10 mouse cellular contexts compared by ENCODE assay signal in the genomic region with DNA sequence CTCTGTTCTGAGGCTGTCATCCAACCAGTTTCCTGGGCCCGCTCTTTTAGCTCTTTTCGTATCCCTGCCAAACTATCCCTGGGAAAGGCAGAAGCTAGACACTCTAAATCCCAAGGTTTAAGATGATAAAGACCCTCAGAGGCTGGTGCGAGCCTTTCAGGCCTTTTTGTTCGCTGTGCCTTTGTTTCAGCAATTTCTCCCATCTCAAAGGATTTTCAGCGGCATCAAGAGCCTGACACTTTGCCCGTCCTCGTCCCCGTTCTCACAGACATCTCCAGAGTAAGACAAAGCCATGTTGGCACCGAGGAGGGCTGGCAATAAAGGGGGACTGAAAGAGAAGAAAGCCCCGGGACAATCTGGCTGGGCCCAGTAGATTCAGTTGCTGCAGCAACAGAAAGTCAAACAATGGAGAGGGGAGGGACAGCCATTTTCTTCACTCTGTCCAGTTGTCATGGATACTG.
DNase-seq lines count a peak whose midpoint lies in the region; ATAC-seq and TF ChIP-seq lines count a peak whose summit lies in the region.
"Had no signal": no experiment of that assay in that cellular context is flagged by ENCODE, and none has a peak within 500 bp of the region (broad histone marks: within the 10 kb centered on the region; RNA-seq: fewer than 3 reads in every experiment).

No protein-coding gene starts in this region.

- H3K9ac ChIP-seq in hindbrain, postnatal 0 days (replicated peaks; ENCODE audit: low read length): no peak overlapping the region
- H3K9ac ChIP-seq in midbrain, embryonic 16.5 days (ENCODE audit: low read depth, low read length): peak overlapping the region; percentile 12; the same call in 1 of the 2 replicates
- H3K9ac ChIP-seq: kidney, embryonic 15.5 days; liver, embryonic 13.5 days had no signal

- peak; percentile 96 for ATAC-seq in hindbrain, postnatal 0 days
- ATAC-seq in midbrain, embryonic 16.5 days: peak; percentile 94

- no peaks in the 10 kb centered on the region for H3K27me3 ChIP-seq in embryonic facial prominence, embryonic 10.5 days (replicated peaks; ENCODE audit: low read depth, poor library complexity, severe bottlenecking)
- no peaks in the 10 kb centered on the region for H3K27me3 ChIP-seq in hindbrain, postnatal 0 days (ENCODE audit: insufficient read depth, low read length)
- no peaks in the 10 kb centered on the region for H3K27me3 ChIP-seq in midbrain, embryonic 16.5 days (ENCODE audit: control insufficient read depth, insufficient read depth, low read depth, low read length)
- H3K27me3 ChIP-seq: kidney, embryonic 15.5 days; liver, embryonic 13.5 days had no signal

- H3K9me3 ChIP-seq in embryonic facial prominence, embryonic 10.5 days: peaks cover 6% of the 10 kb centered on the region; the same call in 1 of the 2 replicates
- H3K9me3 ChIP-seq in hindbrain, postnatal 0 days (ENCODE audit: low read length): no peaks in the 10 kb centered on the region
- no peaks in the 10 kb centered on the region for H3K9me3 ChIP-seq in midbrain, embryonic 16.5 days (replicated peaks; ENCODE audit: control insufficient read depth, low read length, poor library complexity, severe bottlenecking)
- H3K9me3 ChIP-seq: kidney, embryonic 15.5 days had no signal

- no peak for TF ChIP-seq CTCF in hindbrain, postnatal 0 days (IDR thresholded peaks at IDR 0.05; ENCODE audit: low read depth)

- H3K4me2 ChIP-seq in hindbrain, postnatal 0 days (ENCODE audit: low read depth, low read length): no peak overlapping the region
- H3K4me2 ChIP-seq in midbrain, embryonic 16.5 days (ENCODE audit: low read length): no peak overlapping the region
- H3K4me2 ChIP-seq: kidney, embryonic 15.5 days; liver, embryonic 13.5 days had no signal

- WGBS in embryonic facial prominence, embryonic 10.5 days: 72% methylated on average over 10 of the region's 10 CpGs
- 19% methylated on average over 10 of the region's 10 CpGs for WGBS in hindbrain, postnatal 0 days
- WGBS in midbrain, embryonic 16.5 days: 8% methylated on average over 10 of the region's 10 CpGs

- no peaks in the 10 kb centered on the region for H3K36me3 ChIP-seq in embryonic facial prominence, embryonic 10.5 days (replicated peaks)
- no peaks in the 10 kb centered on the region for H3K36me3 ChIP-seq in hindbrain, postnatal 0 days (ENCODE audit: insufficient read depth, low read length)
- H3K36me3 ChIP-seq in midbrain, embryonic 16.5 days (ENCODE audit: control insufficient read depth, insufficient read depth, low read length): no peaks in the 10 kb centered on the region
- H3K36me3 ChIP-seq: kidney, embryonic 15.5 days; liver, embryonic 13.5 days had no signal

- H3K4me3 ChIP-seq in embryonic facial prominence, embryonic 10.5 days: no peak overlapping the region
- no peak overlapping the region for H3K4me3 ChIP-seq in hindbrain, postnatal 0 days (ENCODE audit: low read length)
- H3K4me3 ChIP-seq in midbrain, embryonic 16.5 days (ENCODE audit: low read depth, low read length): no peak overlapping the region
- H3K4me3 ChIP-seq: kidney, embryonic 15.5 days; liver, embryonic 13.5 days had no signal

- peak overlapping the region; percentile 70 for H3K27ac ChIP-seq in embryonic facial prominence, embryonic 10.5 days (replicated peaks)
- peak overlapping the region; percentile 82 for H3K27ac ChIP-seq in hindbrain, postnatal 0 days
- H3K27ac ChIP-seq in midbrain, embryonic 16.5 days (ENCODE audit: low read length): peak overlapping the region; percentile 79
- H3K27ac ChIP-seq: kidney, embryonic 15.5 days; liver, embryonic 13.5 days had no signal

- peaks cover 3% of the 10 kb centered on the region; the same call in 1 of the 2 replicates for H3K4me1 ChIP-seq in embryonic facial prominence, embryonic 10.5 days
- peaks cover 24% of the 10 kb centered on the region for H3K4me1 ChIP-seq in hindbrain, postnatal 0 days (ENCODE audit: insufficient read depth, low read length)
- peaks cover 11% of the 10 kb centered on the region; the same call in 1 of the 2 replicates for H3K4me1 ChIP-seq in midbrain, embryonic 16.5 days (ENCODE audit: control insufficient read depth, insufficient read depth, low read length)
- H3K4me1 ChIP-seq: kidney, embryonic 15.5 days; liver, embryonic 13.5 days had no signal

- intact Hi-C loops in heart, postnatal 10 days (cut with DNase I): no loop called here

- DNase-seq in cerebellum, postnatal 10 days: peak; percentile 63 to 73
- peak; percentile 23 for DNase-seq in embryonic facial prominence, embryonic 10.5 days (ENCODE audit: low spot score)
- peak; percentile 88 for DNase-seq in hindbrain, postnatal 0 days (ENCODE audit: low spot score)
- DNase-seq in kidney, adult 8-10 months: no peak
- DNase-seq in ovary, adult 18-20 months (ENCODE audit: low spot score): no peak
- no peak for DNase-seq in heart, postnatal 10 days
- DNase-seq: gastrocnemius, postnatal 25 days; liver, embryonic 13.5 days had no signal

Comparison
In these comparisons a context has a peak if more than half of its experiments do, and no peak if none do; other contexts are left out.
1. DNase-seq: peak in cerebellum, postnatal 10 days (2 of 2), embryonic facial prominence, embryonic 10.5 days (single experiment) and hindbrain, postnatal 0 days (single experiment); none in kidney, adult 8-10 months (0 of 2), ovary, adult 18-20 months (single experiment) and heart, postnatal 10 days (0 of 2).
2. Peak in every context shown above with its lines, with median percentiles within 50 percentile points of each other: H3K27ac ChIP-seq.